Mouse (Mus musculus) forebrain, embryonic 15.5 days (tissue): ENCODE measurements at regions not wholly inside any gene's neighbourhood (a gene's known extent, or its start where the extent isn't known, plus 50 kb on each side); places are given as distances from the start of the nearest gene placed in this dataset.

Experiments
- ATAC-seq: fragments of 200-750 bp; cut with Nextera tagmentation; replicated peaks from 2 replicates; pipeline ENCODE4 v1.8.0; 2017; ENCODE audit warnings: mild to moderate bottlenecking, moderate TSS enrichment, moderate library complexity
- H3K27ac ChIP-seq: fragments of 300-500 bp; sonication (generic); replicated peaks from 2 replicates; pipeline ENCODE4 v1.5.1; 2015; ENCODE audit warnings: mild to moderate bottlenecking, inconsistent platforms
- H3K27me3 ChIP-seq: fragments of 300-500 bp; sonication (generic); 2 replicates; pipeline ENCODE4 v1.6.1; 2015; ENCODE audit warnings: inconsistent platforms
- H3K36me3 ChIP-seq: fragments of 300-500 bp; sonication (generic); 2 replicates; pipeline ENCODE4 v1.6.1; 2015; ENCODE audit warnings: mild to moderate bottlenecking, inconsistent platforms
- H3K4me1 ChIP-seq: fragments of 300-500 bp; sonication (generic); 2 replicates; pipeline ENCODE4 v1.6.1; 2015; ENCODE audit warnings: inconsistent platforms
- H3K4me2 ChIP-seq: fragments of 300-500 bp; sonication (generic); replicated peaks from 2 replicates; pipeline ENCODE4 v1.6.1; 2015; ENCODE audit warnings: mild to moderate bottlenecking, inconsistent platforms
- H3K4me3 ChIP-seq: fragments of 300-500 bp; sonication (generic); 2 replicates; pipeline ENCODE4 v1.5.1; 2015; ENCODE audit warnings: mild to moderate bottlenecking, inconsistent platforms
- H3K9ac ChIP-seq: fragments of 300-500 bp; sonication (generic); replicated peaks from 2 replicates; pipeline ENCODE4 v1.6.1; 2015; ENCODE audit warnings: mild to moderate bottlenecking, inconsistent platforms
- H3K9me3 ChIP-seq: fragments of 300-500 bp; sonication (generic); 2 replicates; pipeline ENCODE4 v1.6.1; 2016; ENCODE audit warnings: inconsistent platforms
- WGBS: fragments of 180-500 bp; shearing (Covaris S2); methylation state at CpG from one replicate; pipeline ENCODE4 v1.1.7; 2015; ENCODE audit warnings: mixed read lengths; 5-methylcytosine and 5-hydroxymethylcytosine counted together

DNA sequence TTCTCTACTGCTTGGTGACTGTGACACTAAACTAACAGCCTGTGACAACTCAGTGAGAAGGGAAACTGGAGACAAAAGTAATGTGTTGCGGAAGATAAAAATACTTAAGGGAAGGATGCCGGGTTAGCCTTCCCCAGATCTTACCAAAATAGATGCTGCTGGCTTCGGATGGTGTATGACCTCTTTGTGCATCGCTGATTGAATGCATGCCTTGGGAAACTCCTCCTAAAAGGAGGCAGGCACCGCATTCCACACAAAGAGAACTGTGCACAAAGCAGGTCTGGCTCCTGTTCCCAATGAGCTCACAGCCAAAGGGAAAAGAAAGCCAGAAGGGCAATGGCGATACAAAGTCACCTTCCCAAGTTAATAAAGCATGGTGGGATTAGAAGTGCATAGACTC is 144.9 kb upstream of the Hnrnpa3 start:
- no peaks in the 10 kb centered on the region for H3K36me3 ChIP-seq
- no peaks in the 10 kb centered on the region for H3K27me3 ChIP-seq
- no peak for ATAC-seq
- no peak overlapping the region for H3K27ac ChIP-seq
- H3K9me3 ChIP-seq, result no peaks in the 10 kb centered on the region
- H3K4me2 ChIP-seq, result no peak overlapping the region
- H3K4me3 ChIP-seq, result no peak overlapping the region
- H3K4me1 ChIP-seq, result peaks cover 17% of the 10 kb centered on the region; the same call in 1 of the 2 replicates
- H3K9ac ChIP-seq, result no peak overlapping the region
- WGBS, result 26% methylated on average over 6 of the region's 6 CpGs

DNA sequence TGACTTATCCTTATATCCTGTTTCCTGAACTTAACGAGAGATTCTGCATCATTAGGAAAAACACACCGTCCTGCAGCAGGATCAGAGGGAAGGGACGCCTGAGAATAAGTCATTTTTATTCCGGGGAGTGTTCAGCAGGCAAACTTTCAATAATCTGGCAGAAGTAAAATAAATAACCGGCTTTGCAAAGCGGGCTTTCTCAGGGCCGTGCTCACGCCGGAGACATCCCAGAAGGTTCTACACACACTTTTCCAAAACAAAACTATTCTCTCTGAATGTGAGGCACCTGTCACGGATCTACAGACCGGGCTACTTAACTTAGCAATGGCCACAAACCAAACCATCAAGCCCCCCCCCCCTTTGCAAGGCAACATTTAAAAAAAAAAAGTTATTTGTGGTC is 142.8 kb upstream of the Hnrnpa3 start:
- Histone ChIP-seq H3K4me1 (0 out of 2 replicates have a peak, but pooled peaks cover 6% of the 10 kb centered on the region), H3K9ac (no peak overlapping the region), H3K27ac (no peak overlapping the region), H3K9me3 (no peaks in the 10 kb centered on the region), H3K27me3 (no peaks in the 10 kb centered on the region), H3K4me2 (no peak overlapping the region), H3K4me3 (no peak overlapping the region), H3K36me3 (no peaks in the 10 kb centered on the region)
- ATAC-seq, result no peak
- WGBS, result 74% methylated on average over 11 of the region's 11 CpGs

DNA sequence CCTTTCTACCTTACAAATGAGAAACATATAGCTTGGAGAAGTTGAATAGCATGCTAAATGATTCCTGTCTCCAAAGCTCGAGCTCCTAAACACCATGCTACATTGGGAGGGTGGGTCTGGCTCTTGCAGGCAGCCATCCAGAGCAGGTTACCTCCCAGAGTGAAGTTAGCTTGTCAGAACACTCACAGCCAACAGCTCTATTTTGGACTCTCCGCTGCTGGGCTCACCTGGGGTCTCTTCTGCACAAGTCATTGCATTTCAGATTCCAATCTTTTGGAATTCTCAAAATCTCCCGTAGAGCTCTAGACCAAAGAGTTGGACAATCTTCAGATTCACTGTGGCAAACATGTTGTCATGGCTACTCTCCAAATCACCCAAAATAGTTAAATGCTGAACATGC is 142.0 kb upstream of the Hnrnpa3 start:
- Histone ChIP-seq H3K4me3 (no peak overlapping the region), H3K27me3 (no peaks in the 10 kb centered on the region), H3K27ac (no peak overlapping the region), H3K36me3 (no peaks in the 10 kb centered on the region), H3K9ac (no peak overlapping the region), H3K9me3 (no peaks in the 10 kb centered on the region), H3K4me1 (0 out of 2 replicates have a peak, but pooled peaks cover 6% of the 10 kb centered on the region), H3K4me2 (no peak overlapping the region)
- 79% methylated on average over 3 of the region's 3 CpGs for WGBS
- no peak for ATAC-seq

DNA sequence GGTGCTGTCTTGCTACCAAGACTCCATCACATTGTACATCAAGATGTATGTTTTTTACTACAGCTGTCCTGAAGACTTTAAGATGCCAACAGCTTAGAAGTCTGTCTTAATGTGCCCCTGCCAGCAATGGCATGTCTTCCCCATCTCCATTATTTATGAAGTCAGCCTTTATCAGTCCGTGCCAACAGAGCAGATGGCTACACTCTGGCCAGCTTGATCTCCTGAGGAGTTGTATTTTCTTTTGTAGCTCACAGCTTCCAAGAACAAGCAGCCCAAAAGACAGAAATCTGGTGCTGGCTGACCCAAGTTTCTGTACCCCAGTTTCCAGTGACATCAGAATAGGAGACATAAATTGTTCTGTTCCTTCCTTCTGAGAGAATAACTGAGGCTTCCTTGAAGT is 140.5 kb upstream of the Hnrnpa3 start:
- peak; percentile 58; the same call in 1 of the 2 replicates for ATAC-seq

DNA sequence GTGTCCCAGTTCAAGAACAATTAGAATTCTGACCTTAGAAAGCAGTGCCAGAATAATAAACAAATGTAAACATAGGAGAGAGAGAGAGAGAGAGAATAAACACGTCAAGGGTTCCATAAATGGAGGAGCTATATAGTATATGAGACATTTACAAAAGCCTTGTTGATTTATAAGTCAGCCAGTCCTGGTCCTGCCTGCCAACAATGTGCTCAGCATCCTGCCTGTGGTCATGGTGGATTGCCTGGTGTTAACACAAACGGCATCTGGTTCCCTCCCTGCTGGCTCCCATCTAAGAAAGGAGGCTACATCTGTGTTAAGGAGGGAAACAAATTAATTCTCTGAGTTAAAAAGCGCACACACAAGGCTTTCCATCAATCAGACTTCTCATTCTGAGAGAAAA is 133.5 kb upstream of the Hnrnpa3 start:
- Histone ChIP-seq H3K4me3 (no peak overlapping the region), H3K4me2 (no peak overlapping the region), H3K9ac (no peak overlapping the region), H3K36me3 (no peaks in the 10 kb centered on the region), H3K27ac (no peak overlapping the region), H3K4me1 (no peaks in the 10 kb centered on the region), H3K9me3 (no peaks in the 10 kb centered on the region), H3K27me3 (no peaks in the 10 kb centered on the region)
- ATAC-seq, result no peak
- WGBS, result 51% methylated on average over 3 of the region's 3 CpGs

More for the DNA sequence above, 140.5 kb upstream of the Hnrnpa3 start:
- H3K4me1 ChIP-seq, result 0 out of 2 replicates have a peak, but pooled peaks cover 6% of the 10 kb centered on the region
- H3K27ac ChIP-seq, result peak overlapping the region; percentile 28; the same call in 1 of the 2 replicates
- H3K4me2 ChIP-seq, result no peak overlapping the region
- H3K36me3 ChIP-seq, result no peaks in the 10 kb centered on the region
- 51% methylated on average over 1 of the region's 1 CpGs for WGBS
- H3K4me3 ChIP-seq, result no peak overlapping the region
- H3K9me3 ChIP-seq, result no peaks in the 10 kb centered on the region
- H3K27me3 ChIP-seq, result no peaks in the 10 kb centered on the region
- H3K9ac ChIP-seq, result no peak overlapping the region

DNA sequence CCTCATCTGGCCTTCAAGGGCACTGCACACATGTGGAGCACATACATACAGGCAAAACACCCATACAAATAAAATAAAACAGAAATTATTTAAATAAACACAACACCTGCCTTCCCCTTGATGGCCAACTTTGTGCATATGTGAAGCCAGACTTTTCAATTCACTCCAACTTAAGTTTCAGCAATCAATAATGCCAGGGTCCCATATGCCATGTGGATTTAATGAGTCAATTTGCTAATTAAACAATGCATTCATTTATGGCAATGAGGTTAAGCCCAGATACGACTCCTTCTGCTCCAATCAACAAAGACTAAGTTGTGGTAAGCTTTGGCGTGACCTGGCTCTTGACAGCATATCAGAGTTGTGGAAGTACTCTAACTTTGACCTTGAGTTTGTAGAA is 130.4 kb upstream of the Hnrnpa3 start:
- Histone ChIP-seq H3K4me1 (no peaks in the 10 kb centered on the region), H3K27ac (no peak overlapping the region), H3K36me3 (no peaks in the 10 kb centered on the region), H3K9me3 (no peaks in the 10 kb centered on the region), H3K4me3 (no peak overlapping the region), H3K4me2 (no peak overlapping the region), H3K27me3 (no peaks in the 10 kb centered on the region), H3K9ac (no peak overlapping the region)
- 56% methylated on average over 2 of the region's 2 CpGs for WGBS
- no peak for ATAC-seq

DNA sequence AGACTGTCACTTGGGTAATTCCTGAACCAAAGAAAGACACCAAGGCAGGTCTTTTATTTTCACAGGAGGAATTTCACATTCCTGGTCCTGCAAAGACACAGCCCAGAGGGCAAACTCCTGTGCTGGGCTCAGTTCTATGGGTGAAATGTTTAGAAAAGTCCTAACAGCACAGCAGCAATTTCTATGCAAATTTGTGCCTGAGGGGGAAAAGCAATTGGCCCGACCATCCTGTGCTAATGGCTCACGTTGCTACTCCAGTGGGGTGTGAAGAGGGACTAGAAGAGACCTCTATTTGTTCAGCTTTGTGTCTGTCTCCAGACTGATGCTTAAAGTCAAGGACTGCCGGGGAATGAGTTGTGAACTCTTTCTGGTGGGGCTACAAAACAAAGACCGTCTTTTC is 120.9 kb upstream of the Hnrnpa3 start:
- no peak overlapping the region for H3K9ac ChIP-seq
- no peaks in the 10 kb centered on the region for H3K9me3 ChIP-seq
- H3K27ac ChIP-seq, result no peak overlapping the region
- no peak overlapping the region for H3K4me3 ChIP-seq
- 28% methylated on average over 4 of the region's 4 CpGs for WGBS
- no peaks in the 10 kb centered on the region for H3K27me3 ChIP-seq
- H3K36me3 ChIP-seq, result no peaks in the 10 kb centered on the region
- no peak overlapping the region for H3K4me2 ChIP-seq
- no peaks in the 10 kb centered on the region for H3K4me1 ChIP-seq
- ATAC-seq, result no peak

DNA sequence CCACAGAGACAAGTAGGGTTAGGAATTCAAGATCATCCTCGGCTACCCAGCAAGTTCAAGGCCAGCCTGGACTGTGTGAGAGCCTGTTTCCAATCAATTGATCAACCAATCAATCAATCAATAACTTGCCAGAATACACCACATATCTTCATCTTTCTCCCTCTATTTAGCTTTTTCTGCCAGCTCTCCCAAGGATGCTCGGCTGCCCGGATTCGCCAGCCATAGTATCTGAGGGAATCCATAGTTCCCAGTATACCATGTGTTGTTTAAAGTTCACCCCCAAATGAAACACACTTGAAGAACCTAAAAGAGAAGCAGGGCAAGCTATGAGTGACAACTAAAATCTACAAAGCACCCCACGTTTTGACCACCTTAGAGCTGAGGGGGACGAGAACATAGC is 119.3 kb upstream of the Hnrnpa3 start:
- H3K9ac ChIP-seq, result no peak overlapping the region
- no peaks in the 10 kb centered on the region for H3K27me3 ChIP-seq
- H3K4me2 ChIP-seq, result no peak overlapping the region
- ATAC-seq, result no peak
- H3K4me1 ChIP-seq, result no peaks in the 10 kb centered on the region
- WGBS, result 92% methylated on average over 6 of the region's 6 CpGs
- H3K9me3 ChIP-seq, result no peaks in the 10 kb centered on the region
- H3K27ac ChIP-seq, result no peak overlapping the region
- H3K36me3 ChIP-seq, result no peaks in the 10 kb centered on the region
- no peak overlapping the region for H3K4me3 ChIP-seq

DNA sequence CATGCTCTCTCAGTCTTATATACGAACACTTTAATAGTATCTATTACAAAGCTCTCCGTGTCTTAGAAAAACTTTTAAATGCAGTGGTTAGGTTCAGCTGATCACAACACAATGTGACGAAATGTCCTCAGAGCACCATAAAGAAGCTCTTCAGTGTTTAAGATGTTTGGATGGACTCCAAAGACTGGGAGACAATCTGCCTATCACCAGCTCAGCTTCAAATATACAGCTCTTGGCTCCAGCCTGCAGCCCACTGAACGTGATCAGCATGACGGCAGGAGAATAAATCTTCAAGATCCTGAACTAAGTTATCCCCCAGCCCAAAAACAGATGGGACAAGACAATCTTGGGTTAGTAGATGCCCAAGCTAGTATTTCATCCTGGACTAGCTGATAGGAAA is 116.7 kb upstream of the Hnrnpa3 start:
- no peak overlapping the region for H3K4me2 ChIP-seq
- no peaks in the 10 kb centered on the region for H3K27me3 ChIP-seq
- no peaks in the 10 kb centered on the region for H3K36me3 ChIP-seq
- no peaks in the 10 kb centered on the region for H3K9me3 ChIP-seq
- no peak for ATAC-seq
- H3K4me1 ChIP-seq, result no peaks in the 10 kb centered on the region
- no peak overlapping the region for H3K27ac ChIP-seq
- H3K9ac ChIP-seq, result no peak overlapping the region
- WGBS, result 74% methylated on average over 5 of the region's 5 CpGs
- no peak overlapping the region for H3K4me3 ChIP-seq

DNA sequence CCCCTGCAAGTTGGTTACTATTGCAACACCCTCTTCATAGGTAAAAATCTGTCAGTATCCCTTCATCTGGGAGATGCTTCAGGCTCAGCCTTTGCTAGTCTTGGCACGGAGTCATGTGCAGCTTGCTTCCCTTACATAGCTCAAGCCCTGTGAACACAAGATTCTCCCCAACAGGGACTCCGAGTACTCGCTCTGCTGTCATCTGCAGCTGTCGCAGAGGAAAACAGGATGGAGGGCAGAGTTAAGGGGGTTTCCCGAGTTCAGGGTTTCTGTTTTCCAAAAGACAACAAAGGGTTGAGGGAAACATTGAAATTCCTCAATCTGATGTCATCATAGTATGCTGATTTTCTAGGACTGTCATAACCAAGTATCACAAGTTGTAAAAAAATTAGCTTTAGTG is 116.3 kb upstream of the Hnrnpa3 start:
- ATAC-seq, result no peak
- H3K4me3 ChIP-seq, result no peak overlapping the region
- H3K9me3 ChIP-seq, result no peaks in the 10 kb centered on the region
- no peaks in the 10 kb centered on the region for H3K4me1 ChIP-seq
- H3K9ac ChIP-seq, result no peak overlapping the region
- no peak overlapping the region for H3K27ac ChIP-seq
- no peaks in the 10 kb centered on the region for H3K27me3 ChIP-seq
- H3K4me2 ChIP-seq, result no peak overlapping the region
- 73% methylated on average over 5 of the region's 5 CpGs for WGBS
- H3K36me3 ChIP-seq, result no peaks in the 10 kb centered on the region

DNA sequence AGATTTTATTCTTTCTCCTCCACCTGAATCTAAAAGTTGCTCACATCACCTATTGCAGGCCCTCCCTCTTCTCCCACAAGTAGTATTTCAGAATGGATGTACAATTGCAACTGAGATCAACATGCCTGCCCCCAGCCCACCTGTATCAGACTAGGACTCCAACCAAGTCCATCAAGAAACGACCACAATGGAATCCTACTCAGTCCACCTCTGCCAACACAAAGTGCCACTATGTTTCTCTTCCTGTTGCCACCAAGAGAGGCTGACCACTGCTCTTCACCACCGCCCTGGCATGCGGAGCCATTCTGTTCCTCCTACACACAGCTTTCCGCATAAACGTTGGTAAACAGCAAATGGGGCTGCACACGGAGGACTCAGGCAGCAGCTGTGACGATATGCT is 113.1 kb upstream of the Hnrnpa3 start:
- no peaks in the 10 kb centered on the region for H3K4me1 ChIP-seq
- H3K27ac ChIP-seq, result no peak overlapping the region
- no peaks in the 10 kb centered on the region for H3K36me3 ChIP-seq
- H3K27me3 ChIP-seq, result no peaks in the 10 kb centered on the region
- no peak overlapping the region for H3K4me2 ChIP-seq
- no peak overlapping the region for H3K4me3 ChIP-seq
- no peak for ATAC-seq
- 84% methylated on average over 7 of the region's 7 CpGs for WGBS
- no peaks in the 10 kb centered on the region for H3K9me3 ChIP-seq
- H3K9ac ChIP-seq, result no peak overlapping the region

DNA sequence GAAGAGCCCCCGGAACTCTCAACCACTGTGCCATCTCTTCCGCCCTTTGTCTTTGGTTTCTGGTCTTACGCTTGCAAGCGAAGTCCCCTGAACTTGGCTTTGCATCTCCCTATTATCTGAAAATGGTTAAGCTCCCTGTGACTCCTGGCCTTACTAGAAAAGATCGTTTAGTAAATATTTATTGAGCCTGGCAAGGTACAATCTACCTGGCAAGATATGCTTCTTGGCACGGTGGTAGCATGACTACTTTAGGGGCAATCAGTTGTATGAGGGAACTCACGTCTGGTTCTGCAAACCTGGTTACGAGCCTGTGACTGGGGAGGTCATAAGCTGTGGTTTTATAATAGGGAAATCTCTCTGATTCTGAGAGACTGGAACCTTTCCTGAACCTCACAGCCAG is 103.4 kb upstream of the Hnrnpa3 start:
- no peak for ATAC-seq
- Histone ChIP-seq H3K9ac (no peak overlapping the region), H3K9me3 (no peaks in the 10 kb centered on the region), H3K27ac (no peak overlapping the region), H3K27me3 (no peaks in the 10 kb centered on the region), H3K4me3 (no peak overlapping the region), H3K4me2 (no peak overlapping the region), H3K36me3 (no peaks in the 10 kb centered on the region), H3K4me1 (no peaks in the 10 kb centered on the region)
- 91% methylated on average over 8 of the region's 8 CpGs for WGBS

DNA sequence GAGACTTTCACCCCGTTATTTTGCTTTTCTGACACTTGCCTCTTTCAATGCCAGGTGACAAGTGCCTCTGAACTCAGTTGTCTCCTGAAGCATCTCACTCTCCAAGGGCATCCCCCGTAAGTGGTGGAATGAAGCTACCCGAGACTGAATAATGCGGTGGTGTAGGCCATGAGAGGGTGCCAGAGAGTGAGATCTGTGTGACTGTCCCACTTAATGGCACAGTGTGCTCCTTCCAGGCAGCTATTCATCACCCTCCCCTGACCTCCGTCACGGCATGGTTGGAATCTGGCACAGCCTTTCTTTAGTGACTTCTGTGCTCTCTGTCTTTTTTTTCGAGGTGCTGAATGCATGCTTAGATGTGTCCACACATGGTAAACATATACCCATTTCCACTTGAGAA is 102.3 kb upstream of the Hnrnpa3 start:
- Histone ChIP-seq H3K27me3 (no peaks in the 10 kb centered on the region), H3K27ac (no peak overlapping the region), H3K36me3 (no peaks in the 10 kb centered on the region), H3K9me3 (no peaks in the 10 kb centered on the region), H3K4me2 (no peak overlapping the region), H3K4me1 (no peaks in the 10 kb centered on the region), H3K4me3 (no peak overlapping the region), H3K9ac (no peak overlapping the region)
- WGBS, result 69% methylated on average over 7 of the region's 7 CpGs
- no peak for ATAC-seq
